In genomic region chr5:119580798-119581197, GRCm38 (mm10) we compare ENCODE assay signal across 24 mouse cellular contexts.
"Had no signal": no experiment of that assay in that cellular context is flagged by ENCODE, and none has a peak within 500 bp of the region (broad histone marks: within the 10 kb centered on the region; RNA-seq: fewer than 3 reads in every experiment).

No protein-coding gene starts in this region.

- H3K27ac ChIP-seq: gastrocnemius, adult 2 months; heart, embryonic 10.5 days; hindbrain, embryonic 10.5 days; hindbrain, embryonic 12.5 days; hindbrain, embryonic 14.5 days; intestine, embryonic 15.5 days; kidney, postnatal 0 days; layer of hippocampus, adult 2 months; left cerebral cortex, adult 2 months; limb, embryonic 10.5 days; limb, embryonic 12.5 days had no signal

- H3K4me2 ChIP-seq: heart, embryonic 12.5 days; hindbrain, embryonic 12.5 days; hindbrain, embryonic 14.5 days; intestine, embryonic 15.5 days; limb, embryonic 12.5 days had no signal

- H3K9ac ChIP-seq: heart, embryonic 12.5 days; hindbrain, embryonic 12.5 days; hindbrain, embryonic 14.5 days; intestine, embryonic 15.5 days; limb, embryonic 12.5 days had no signal

- H3K27me3 ChIP-seq: heart, embryonic 12.5 days; hindbrain, embryonic 12.5 days; intestine, embryonic 15.5 days; limb, embryonic 12.5 days had no signal

- H3K36me3 ChIP-seq: heart, embryonic 10.5 days; heart, embryonic 12.5 days; hindbrain, embryonic 10.5 days; hindbrain, embryonic 12.5 days; intestine, embryonic 15.5 days; limb, embryonic 10.5 days; limb, embryonic 12.5 days had no signal

- DNase-seq: gastrocnemius, adult 2 months; gastrocnemius, postnatal 10 days; gastrocnemius, postnatal 25 days; heart, adult 18-20 months; heart, postnatal 10 days; heart, postnatal 4 days; kidney, adult 18-20 months; kidney, adult 8-10 months; kidney, postnatal 14 days; kidney, postnatal 36 days had no signal

- H3K9me3 ChIP-seq: heart, embryonic 10.5 days; heart, embryonic 12.5 days; hindbrain, embryonic 10.5 days; hindbrain, embryonic 12.5 days; intestine, embryonic 15.5 days; limb, embryonic 10.5 days; limb, embryonic 12.5 days had no signal

- H3K4me1 ChIP-seq: hindbrain, embryonic 10.5 days; hindbrain, embryonic 12.5 days; intestine, embryonic 15.5 days; limb, embryonic 10.5 days; limb, embryonic 12.5 days had no signal

- H3K4me3 ChIP-seq: gastrocnemius, adult 2 months; heart, embryonic 10.5 days; heart, embryonic 12.5 days; hindbrain, embryonic 10.5 days; hindbrain, embryonic 12.5 days; intestine, embryonic 15.5 days; layer of hippocampus, adult 2 months; left cerebral cortex, adult 2 months; limb, embryonic 10.5 days; limb, embryonic 12.5 days had no signal

- ATAC-seq: hindbrain, embryonic 16.5 days; inflammation-experienced regulatory T-cells, adult 6 months; intestine, postnatal 0 days had no signal
